Mouse (Mus musculus) testis, adult 2 months (tissue): Measurements from ENCODE around the gene Mrpl2.

Experiments used
- CTCF ChIP-seq: fragments of 200-500 bp; IDR thresholded peaks from 2 replicates; pipeline ENCODE4 v1.5.1; 2012; ENCODE audit warnings: low read depth, mild to moderate bottlenecking, inconsistent platforms, low read length, moderate library complexity; ENCODE audit not compliant: control insufficient read depth, insufficient read depth, insufficient replicate concordance
- POLR2A ChIP-seq: fragments of 200-500 bp; IDR thresholded peaks from 2 replicates; pipeline ENCODE4 v1.6.1; 2012; ENCODE audit warnings: low read depth, mild to moderate bottlenecking, inconsistent platforms, low read length, moderate library complexity; ENCODE audit not compliant: control insufficient read depth

DNA sequence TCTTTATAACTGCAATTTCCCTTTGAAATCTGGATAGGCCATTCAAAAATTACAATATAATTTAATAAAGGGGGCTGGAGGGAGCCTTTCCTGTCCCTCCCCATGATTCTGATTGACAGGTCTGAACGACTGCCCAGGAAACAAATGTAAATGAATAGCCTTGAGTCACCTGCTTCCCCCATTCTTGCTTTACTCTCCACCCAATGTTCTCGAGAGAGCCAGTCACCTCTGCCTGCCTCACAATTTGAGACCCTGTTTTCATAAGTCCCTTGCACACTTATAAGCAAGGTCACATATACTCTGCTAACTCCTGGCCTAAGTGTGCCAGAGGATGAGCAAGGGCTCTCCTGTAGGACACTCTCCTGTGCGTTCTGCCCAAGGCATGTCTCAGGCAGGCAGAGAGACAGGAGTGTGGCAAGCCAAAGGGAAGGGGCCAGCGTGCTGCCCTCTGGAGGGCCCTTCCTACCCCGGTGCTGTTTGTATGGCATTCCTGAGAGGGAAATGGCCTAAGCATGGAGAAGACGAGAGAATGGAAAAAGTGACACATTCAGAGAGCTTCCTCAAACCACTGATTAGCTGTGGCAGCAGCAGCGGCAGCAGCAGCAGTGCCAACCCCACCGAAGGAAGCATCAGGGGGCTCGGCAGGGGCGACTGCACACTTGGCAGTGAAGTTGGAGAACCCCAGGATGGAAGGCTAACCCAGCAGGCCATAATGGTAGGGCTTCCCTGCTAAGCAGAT is 22.0 kb upstream of the Mrpl2 start:
- no peak for TF ChIP-seq POLR2A
- TF ChIP-seq CTCF: no peak
